Mouse (Mus musculus) NIH3T3 (cell line): ENCODE measurements around the gene Hfe2.
A peak's percentile ranks its signal among the peaks of the same experiment; 100 is the strongest.
"Not testable (repeated sequence)": the region's sequence is repeated elsewhere in the genome, so short reads cannot be mapped to it uniquely, and the experiment has no call there.

Experiments
- DNase-seq: peaks from one replicate; pipeline ENCODE4 v3.0.0-alpha.2; 2012; ENCODE audit warnings: low read depth

Hfe2 gene

DNA sequence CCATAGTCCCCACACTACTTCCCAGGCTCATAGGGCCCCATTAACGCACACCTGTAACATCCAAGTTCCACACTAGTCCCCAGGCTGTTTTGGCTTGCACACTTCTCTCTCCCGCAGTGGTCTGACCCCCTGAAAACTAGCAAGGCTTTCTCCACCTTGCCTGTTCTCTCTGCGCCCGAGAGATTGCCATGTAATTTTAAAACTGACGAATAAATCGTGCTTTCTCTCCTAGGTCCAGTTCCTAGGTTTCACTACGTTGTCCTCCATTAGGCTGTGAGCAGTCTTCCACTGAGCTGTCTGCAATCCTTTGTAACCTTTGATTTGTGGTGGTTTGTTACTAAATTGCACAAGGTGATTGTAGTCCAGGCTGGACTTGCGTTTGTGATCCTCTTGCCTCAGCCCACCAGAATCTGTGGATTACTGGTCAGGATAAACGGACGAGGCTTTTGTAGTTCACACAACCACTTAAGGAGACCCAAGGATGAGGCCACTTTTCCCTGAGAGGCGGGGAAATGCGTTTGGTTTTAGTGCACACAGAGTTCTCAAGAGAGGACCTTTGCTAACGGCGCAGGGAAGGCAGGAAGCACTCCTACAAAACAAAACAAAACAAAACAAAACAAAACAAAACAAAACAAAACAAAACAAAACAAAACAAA, 28.2 kb upstream of the Hfe2 start:
- DNase-seq, result peak; percentile 31

DNA sequence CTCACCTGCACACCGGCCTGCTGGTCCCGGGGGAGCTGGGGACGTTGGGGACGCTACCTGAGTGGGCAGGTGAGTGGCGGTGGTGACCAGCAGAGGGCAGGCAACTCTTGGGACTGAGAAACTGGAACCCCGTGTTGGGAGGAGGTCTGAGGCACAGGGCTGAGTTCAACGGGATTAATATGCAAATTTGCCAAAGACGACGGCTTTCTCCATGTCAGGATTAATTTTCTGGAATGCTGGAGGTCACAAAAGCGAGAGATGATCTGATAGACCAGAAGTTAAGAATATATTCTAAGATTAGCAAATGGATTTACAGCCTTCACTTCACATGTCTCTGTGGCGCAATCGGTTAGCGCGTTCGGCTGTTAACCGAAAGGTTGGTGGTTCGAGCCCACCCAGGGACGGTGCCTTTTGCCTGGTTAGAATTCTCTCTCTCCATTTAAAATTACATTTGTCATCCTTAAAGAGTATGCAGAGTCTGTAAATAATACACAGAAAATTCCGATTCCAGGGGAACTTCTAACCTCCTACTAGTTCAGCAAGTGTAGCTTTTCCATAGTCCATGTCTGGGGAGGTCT, 27.4 kb upstream of the Hfe2 start:
- DNase-seq, result peak; percentile 90

DNA sequence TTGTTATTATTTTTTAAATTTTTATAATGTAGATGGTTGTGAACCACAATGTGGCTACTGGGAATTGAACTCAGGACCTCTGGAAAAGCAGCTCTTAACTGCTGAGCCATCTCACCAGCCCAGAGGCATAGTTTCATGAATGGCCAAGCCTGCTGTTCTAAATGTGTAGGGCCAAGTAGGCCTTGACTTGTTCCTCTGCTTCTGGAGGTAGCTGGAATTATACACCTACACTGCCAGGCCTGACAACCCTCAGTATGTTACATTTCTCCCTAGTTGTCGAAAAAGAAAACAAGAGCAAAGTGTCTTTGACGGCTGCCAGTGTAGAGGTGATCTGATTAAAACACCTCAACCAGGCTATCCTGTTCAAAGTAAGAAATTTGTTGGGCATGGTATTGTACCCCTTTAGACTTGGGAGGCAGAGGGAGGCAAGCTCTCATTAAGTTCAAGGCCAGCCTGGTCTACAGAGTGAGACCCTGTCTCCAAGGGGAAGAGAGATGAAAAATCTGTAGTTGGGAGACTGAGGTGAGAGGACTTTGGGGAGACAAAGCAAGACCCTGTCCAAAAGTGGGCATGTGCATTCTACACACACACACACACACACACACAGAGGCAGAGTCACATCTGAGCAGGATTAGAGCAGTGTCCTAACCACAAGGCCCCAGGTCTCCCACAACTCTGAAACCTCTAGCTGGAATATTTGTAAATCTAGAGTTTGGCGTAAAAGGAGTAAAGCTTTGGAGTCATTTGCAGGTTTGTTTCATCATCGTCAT, 26.3 kb upstream of the Hfe2 start:
- DNase-seq, result peak; percentile 14

DNA sequence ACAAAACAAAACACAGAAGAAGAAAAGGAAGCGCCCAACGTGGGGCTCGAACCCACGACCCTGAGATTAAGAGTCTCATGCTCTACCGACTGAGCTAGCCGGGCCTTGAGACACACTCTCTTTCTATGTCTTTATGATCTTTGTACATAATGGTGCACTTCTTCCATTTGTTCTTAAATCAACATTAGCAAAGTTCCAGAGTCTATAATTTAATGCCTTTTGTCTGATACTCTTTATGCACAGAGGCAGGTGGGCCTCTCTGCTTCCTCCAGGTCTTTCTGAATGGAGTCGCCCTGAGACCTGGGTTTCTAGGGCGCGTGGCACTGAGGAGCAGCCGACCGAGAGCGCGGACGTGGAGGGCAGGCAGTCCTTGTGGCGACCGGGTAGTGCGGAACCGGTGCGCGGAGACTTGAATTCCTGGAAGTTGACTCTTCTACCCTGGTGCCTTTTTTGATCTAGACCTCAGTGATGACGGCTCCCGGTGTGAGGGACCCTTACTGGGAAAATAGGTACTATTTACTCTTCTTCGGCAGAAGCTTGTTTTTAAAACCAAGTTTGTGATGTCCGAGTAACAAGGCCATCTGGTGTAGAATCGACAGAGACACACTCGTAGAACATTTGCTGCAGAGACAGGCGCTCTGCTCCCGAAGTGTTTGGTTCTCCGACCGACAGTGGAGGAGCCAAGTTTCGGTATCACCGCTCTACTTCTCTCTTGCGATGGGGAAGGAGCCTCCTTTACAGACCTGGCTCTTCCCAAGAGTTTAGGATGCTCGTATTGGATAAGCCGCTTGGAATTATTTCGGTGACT, 25.3 kb upstream of the Hfe2 start:
- peak; percentile 89 for DNase-seq

GRCm38 (mm10) chr3:96500289-96500621, 24.7 kb upstream of the Hfe2 start:
- DNase-seq, result peak; percentile 97

DNA sequence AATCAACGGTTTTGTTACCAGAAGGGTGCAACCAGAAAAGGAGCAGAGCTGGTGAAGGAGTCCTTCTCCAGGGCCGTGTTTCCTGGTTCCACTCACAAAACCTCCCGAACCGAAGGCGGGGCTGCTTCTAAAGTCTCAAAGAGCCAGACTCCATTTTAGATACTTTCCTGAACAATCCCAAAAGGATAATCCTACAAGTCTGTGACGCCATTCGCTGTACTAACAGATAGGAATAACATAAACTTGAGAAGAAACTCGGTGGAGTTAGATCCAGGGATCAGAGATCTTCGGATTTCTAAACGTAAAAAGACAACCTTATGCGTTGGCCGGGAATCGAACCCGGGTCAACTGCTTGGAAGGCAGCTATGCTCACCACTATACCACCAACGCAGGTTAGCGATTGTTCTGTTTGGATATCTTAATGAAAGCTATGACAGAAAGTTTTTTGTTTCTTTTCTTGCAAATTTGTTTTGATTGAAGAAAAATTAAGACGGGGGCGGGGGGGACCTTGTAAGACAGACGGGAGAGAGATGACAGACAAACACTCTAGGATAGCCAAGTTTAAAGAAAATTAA, 24.2 kb upstream of the Hfe2 start:
- DNase-seq, result peak; percentile 92

- peak; percentile 94 for DNase-seq
Observed at GRCm38 (mm10) chr3:96501391-96502115, 23.4 kb upstream of the Hfe2 start.

DNA sequence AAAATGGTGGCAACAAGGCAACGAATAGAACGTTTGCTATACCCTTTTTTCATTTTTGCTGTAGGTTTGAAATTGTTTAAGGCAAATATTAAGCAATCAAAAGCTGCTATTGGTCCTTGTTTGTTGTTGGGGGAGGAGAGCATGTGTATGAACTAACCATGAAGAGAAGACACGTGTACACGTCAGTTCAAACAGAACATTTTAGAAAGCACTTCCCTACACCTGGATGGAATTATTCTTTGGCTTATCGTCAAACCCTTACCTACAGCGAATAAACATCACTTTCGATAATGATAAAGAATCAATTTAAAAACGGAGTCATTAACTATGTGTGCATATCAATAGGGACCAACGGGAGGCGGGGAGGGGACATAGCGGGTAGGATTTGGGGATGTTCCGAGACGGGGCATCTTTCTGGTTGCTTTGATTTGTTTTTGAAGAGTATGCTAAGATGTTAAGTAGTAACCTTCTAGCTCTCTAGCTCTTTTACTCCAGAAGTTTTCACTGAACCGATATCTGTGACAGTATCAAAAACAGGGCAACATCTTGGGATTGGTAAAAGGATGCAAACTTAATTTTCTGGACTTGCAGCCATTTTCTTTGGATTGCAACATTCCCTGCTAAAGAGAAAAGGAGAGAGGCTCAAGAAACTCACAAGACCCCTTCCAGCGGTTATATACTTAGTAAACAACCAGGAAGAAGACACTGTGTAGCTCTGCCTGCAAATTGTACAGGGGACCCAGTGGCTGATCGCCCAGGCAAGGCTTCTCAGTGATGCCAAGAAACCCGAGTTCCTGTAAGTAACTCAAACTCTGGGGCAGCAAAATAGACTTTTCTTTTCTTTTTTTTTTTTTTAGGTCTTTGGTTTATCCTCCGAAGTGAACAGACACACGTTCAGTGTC, 22.5 kb upstream of the Hfe2 start:
- DNase-seq, result peak; percentile 39

DNA sequence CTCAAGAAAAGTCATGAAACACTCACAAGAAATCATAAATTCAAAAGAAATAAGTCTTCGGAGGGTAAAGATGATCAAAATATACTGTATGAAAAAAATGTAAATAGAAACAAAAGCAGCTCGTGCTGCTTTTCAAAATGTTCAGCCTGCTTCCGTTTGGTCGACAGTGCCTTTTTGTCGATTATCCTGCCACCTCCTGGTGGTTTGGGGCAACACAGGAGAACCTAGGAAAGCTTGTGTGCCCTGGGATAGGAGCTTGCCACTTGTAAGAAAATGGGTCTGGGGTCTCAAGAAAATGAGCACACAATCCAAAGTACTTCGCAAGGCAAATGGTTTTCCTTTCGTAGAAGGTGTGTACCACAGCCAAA, 21.9 kb upstream of the Hfe2 start:
- peak; percentile 87 for DNase-seq

GRCm38 (mm10) chr3:96503946-96504345, 21.0 kb upstream of the Hfe2 start:
- DNase-seq, result no peak

DNA sequence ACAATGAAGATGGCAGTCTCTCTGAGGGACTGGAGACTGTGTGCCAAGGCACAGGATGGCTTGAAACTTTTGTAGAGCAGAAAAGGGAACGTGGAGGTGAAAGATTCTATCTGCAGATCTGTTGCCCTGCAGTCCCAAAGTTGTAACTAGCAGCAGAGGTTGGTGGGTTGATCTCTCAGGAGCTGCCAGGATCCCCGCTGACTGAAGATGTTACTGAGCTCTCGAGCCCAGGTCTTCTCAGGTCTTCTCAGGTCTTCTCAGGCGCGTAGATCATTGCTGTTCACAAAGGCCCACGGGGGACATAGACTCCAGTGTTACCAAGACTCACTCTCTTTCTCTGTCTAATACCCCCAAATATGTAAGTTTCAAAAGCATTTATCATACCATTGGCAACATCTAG, 20.0 kb upstream of the Hfe2 start:
- DNase-seq, result no peak

- DNase-seq, result peak; percentile 28
Observed at GRCm38 (mm10) chr3:96506396-96507047, 18.4 kb upstream of the Hfe2 start.

DNA sequence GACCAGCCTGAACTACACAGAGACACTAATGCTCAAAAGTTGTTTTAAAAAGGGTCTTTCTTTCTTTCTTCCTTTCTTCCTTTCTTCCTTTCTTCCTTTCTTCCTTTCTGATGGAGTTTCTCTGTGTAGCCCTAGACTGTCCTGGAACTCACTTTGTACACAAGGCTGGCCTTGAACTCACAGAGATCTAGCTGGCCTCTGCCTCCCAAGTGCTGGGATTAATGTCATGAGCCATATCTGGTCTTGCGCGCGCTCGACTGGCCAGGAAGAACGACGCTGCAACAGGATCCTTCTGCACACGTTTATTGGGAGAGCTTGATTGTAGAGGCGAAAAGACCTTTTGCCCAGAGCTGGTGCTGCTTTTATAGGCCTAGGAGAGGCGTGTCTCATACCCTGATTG, 17.0 kb upstream of the Hfe2 start:
- not testable (repeated sequence) for DNase-seq

- no peak for DNase-seq
Observed at GRCm38 (mm10) chr3:96520171-96520570, 4.8 kb upstream of the Hfe2 start.

DNA sequence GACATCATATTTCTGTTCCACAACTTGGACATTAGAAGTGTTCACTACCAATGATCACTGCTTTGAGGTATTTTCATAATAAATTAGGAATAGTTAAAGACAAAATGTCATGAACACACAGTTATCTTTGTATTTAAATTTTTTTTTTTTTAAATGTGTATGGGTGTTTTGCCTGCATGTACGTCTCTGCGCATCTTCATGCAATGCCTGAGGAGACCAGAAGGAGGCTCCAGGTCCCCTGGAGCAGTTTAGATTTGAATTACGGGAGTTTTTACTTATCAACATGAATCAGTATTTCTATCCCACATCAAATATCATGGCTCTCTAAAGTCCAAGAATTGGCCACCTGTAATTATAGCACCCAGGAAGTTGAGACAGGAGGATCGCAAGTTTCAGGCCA, 2.8 kb upstream of the Hfe2 start:
- peak; percentile 56 for DNase-seq

DNA sequence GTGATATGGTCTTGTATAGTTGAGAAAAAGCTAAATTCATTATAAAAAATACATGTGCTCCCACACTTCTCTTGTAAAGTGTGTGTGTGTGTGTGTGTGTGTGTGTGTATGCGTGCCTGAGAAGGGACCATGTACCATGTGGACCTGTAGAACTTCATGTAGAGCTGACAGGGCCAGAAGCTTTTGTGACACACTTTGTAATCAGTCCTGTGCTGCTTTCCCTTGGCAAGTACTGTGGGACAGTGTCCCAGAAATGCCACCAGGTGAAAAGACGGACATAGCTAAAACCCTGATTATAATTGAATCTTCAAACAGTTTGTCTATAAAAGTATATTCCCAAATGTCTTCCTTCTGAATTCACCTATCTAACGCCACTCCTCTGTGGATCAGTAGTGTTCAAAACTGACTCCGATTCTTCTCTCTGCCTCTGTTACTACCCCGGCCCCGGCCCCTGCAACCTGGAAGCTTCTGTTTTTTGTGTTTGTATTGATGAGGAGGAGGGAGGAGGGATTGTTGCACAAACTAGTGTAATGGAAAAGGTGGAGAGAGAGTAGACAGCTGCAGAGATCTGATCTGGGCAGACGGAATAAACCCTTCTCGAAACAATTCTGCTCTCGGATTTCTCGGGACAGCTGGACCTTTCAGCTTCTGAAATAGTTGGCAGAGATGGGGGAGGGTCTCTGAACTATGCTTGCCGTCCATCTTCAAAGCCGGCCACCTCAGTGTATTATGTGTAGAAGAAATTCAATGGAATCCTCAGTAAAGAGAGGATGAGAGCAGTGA, 753 bp upstream of the Hfe2 start:
- DNase-seq, result no peak

DNA sequence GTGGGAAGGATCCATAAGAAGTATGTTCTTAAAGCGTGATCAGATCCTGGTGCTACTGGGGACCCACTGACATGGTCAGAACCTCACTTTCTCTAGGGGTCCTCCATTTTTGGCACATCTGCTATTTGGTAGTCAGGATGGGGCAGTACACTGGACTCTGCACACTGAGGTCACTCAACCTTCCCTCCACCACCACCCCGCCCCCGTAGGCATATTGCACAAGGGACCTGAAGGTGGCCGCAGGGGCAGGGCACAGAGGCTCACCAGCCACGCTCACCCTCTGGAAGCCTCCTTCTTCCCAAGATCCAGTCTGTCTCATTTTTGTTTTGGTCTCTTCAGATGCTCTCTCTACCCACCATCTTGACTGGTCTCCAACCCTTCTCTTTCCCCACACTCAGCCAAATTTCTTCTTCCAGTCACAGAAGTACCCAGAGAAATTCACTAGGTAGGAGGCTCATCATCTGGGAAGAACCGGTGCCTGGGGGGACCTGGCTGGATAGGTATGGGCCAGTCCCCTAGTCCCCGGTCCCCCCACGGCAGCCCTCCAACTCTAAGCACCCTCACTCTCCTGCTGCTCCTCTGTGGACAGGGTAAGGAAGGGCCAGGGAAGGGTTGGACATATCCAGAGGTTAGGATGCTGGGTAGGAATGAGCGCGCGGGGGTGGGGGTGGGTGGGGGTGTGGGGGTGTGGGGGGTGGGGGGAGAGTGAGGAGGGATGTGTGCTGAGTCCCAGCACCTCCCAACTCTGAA, 1.2 kb downstream of the Hfe2 start:
- no peak for DNase-seq

GRCm38 (mm10) chr3:96526864-96527542, 2.0 kb downstream of the Hfe2 start:
- no peak for DNase-seq
